Mouse (Mus musculus): ENCODE results near the gene Htr5b.

DNA sequence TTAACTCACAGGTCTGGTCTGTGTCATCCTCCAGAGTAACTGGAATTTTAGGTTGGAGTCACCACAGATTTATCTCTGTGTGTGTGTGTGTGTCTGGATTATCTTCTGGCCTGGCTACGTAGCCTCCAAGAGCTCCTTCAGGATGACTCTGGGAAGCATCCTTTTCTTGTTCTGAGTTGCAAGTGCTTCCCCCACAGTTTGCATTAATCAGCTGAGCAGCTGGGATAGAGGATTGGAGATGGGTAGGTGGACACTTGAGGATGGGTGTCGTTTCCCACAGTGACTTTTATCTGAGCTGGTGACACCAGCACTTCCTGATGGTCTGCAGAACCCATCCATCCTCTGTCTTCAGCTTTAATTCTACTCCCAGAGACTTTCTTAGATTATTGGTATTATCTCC, 18.6 kb upstream of the Htr5b start:
- TF ChIP-seq CTCF (conservative IDR thresholded peaks at IDR 0.05; ENCODE audit: low read length) (no peak), NANOG (IDR thresholded peaks at IDR 0.05; ENCODE audit: borderline replicate concordance, low read length) (no peak)
